Mouse (Mus musculus) A20 (cell line): ENCODE results near the gene Atxn7l3.

ENCODE experiments used
- DNase-seq: peaks from one replicate; pipeline ENCODE4 v3.0.0-alpha.2; 2011; ENCODE audit warnings: low read depth, low spot score

Atxn7l3 gene

GRCm38 (mm10) chr11:102296491-102297472 is at the start of gene Atxn7l3:
Gene Atxn7l3 (minus strand): TSS chr11:102296631.
- DNase-seq, result peak; percentile 100

GRCm38 (mm10) chr11:102344458-102344857 is 48.0 kb upstream of the Atxn7l3 start:
- DNase-seq, result no peak

- DNase-seq, result no peak
Measured at GRCm38 (mm10) chr11:102342742-102343141, 46.3 kb upstream of the Atxn7l3 start.

GRCm38 (mm10) chr11:102341101-102341500 is 44.7 kb upstream of the Atxn7l3 start:
- no peak for DNase-seq

GRCm38 (mm10) chr11:102339624-102340023 is 43.2 kb upstream of the Atxn7l3 start:
- DNase-seq, result peak; percentile 11

GRCm38 (mm10) chr11:102339195-102339594 is 42.8 kb upstream of the Atxn7l3 start:
- no peak for DNase-seq

GRCm38 (mm10) chr11:102338561-102338960 is 42.1 kb upstream of the Atxn7l3 start:
- no peak for DNase-seq

- no peak for DNase-seq
Measured at GRCm38 (mm10) chr11:102337921-102338320, 41.5 kb upstream of the Atxn7l3 start.

GRCm38 (mm10) chr11:102336191-102336590 is 39.8 kb upstream of the Atxn7l3 start:
- DNase-seq, result no peak

GRCm38 (mm10) chr11:102334973-102335700 is 38.7 kb upstream of the Atxn7l3 start:
- no peak for DNase-seq

GRCm38 (mm10) chr11:102334010-102334409 is 37.6 kb upstream of the Atxn7l3 start:
- no peak for DNase-seq

GRCm38 (mm10) chr11:102333061-102333460 is 36.6 kb upstream of the Atxn7l3 start:
- DNase-seq, result no peak

- DNase-seq, result no peak
Measured at GRCm38 (mm10) chr11:102331806-102332205, 35.4 kb upstream of the Atxn7l3 start.

GRCm38 (mm10) chr11:102330039-102330438 is 33.6 kb upstream of the Atxn7l3 start:
- no peak for DNase-seq

GRCm38 (mm10) chr11:102329518-102329917 is 33.1 kb upstream of the Atxn7l3 start:
- no peak for DNase-seq

GRCm38 (mm10) chr11:102327839-102328238 is 31.4 kb upstream of the Atxn7l3 start:
- DNase-seq, result peak; percentile 47

- no peak for DNase-seq
Measured at GRCm38 (mm10) chr11:102327250-102327649, 30.8 kb upstream of the Atxn7l3 start.

- DNase-seq, result no peak
Measured at GRCm38 (mm10) chr11:102323516-102323915, 27.1 kb upstream of the Atxn7l3 start.

- no peak for DNase-seq
Measured at GRCm38 (mm10) chr11:102321931-102322330, 25.5 kb upstream of the Atxn7l3 start.

GRCm38 (mm10) chr11:102320686-102321005 is 24.2 kb upstream of the Atxn7l3 start:
- DNase-seq, result no peak

GRCm38 (mm10) chr11:102319941-102320685 is 23.7 kb upstream of the Atxn7l3 start:
- peak; percentile 81 for DNase-seq

GRCm38 (mm10) chr11:102319410-102319792 is 23.0 kb upstream of the Atxn7l3 start, which contains the start of gene Ubtf:
Gene Ubtf (minus strand): TSS chr11:102319742.
- peak; percentile 84 for DNase-seq
